Mouse (Mus musculus): ENCODE results near the gene Cntd1. TPM values are rescaled to one million over a fixed set of nuclear protein-coding genes. Genes with fewer than 3 reads are reported as not detected.

Cntd1 gene
- total and polyA plus RNA-seq, 3 experiments, result 0.96 to 2.5 (median 0.98) TPM

- Histone ChIP-seq H3K4me1 (ENCODE audit: control insufficient read depth in 1 of 2, insufficient read depth in 2 of 2) (no peaks in the 10 kb centered on the region), H3K9me3 (replicated peaks; ENCODE audit: low read length) (peaks cover 4% of the 10 kb centered on the region), H3K9ac (ENCODE audit: insufficient read depth, low read depth) (no peak overlapping the region), H3K27ac (ENCODE audit: insufficient read depth, low read depth) (no peak overlapping the region), H3K79me2 (replicated peaks; ENCODE audit: control insufficient read depth, extremely low read depth, insufficient read depth, poor library complexity, severe bottlenecking) (no peaks in the 10 kb centered on the region), H3K27me3 (replicated peaks) (peaks cover 5% of the 10 kb centered on the region), H3K36me3 (replicated peaks in 1 of 2; ENCODE audit: control insufficient read depth in 1 of 2, insufficient read depth in 1 of 2, low read length in 1 of 2) (no peaks in the 10 kb centered on the region), H3K4me3 (replicated peaks in 1 of 3; ENCODE audit: low read depth in 2 of 3, low read length in 2 of 3, poor library complexity in 1 of 3) (no peak overlapping the region), H3K4me2 (ENCODE audit: insufficient read depth, low read depth, poor library complexity, severe bottlenecking) (no peak overlapping the region)
- in situ Hi-C loops (cut with MboI; ENCODE audit: low pct_ligation_motif_present, low pct_unique_long_range_greater_than_20kb, low sequenced_read_pairs) (loop anchor here (10.0 kb wide), 1 partner anchor 223 kb away; the partner anchor contains the start of genes Coasy and Mlx), dilution Hi-C loops (cut with MboI; ENCODE audit: extremely low pct_ligation_motif_present, extremely low pct_unique_long_range_greater_than_20kb, low sequenced_read_pairs) (no loop called here)
- no peak for DNase-seq (ENCODE audit: extremely low read depth)
- TF ChIP-seq MEF2A (IDR thresholded peaks at IDR 0.05; ENCODE audit: borderline replicate concordance, low read depth, low read length) (no peak), MAFK (IDR thresholded peaks at IDR 0.05; ENCODE audit: insufficient replicate concordance, low read length) (no peak), TBP (conservative IDR thresholded peaks at IDR 0.05; ENCODE audit: low read depth, low read length) (no peak), POLR2AphosphoS2 (IDR thresholded peaks at IDR 0.05; ENCODE audit: low read depth, low read length) (no peak), TCF12 (IDR thresholded peaks at IDR 0.05; ENCODE audit: low read depth, low read length) (no peak), ZMIZ1 (IDR thresholded peaks at IDR 0.05; ENCODE audit: low read depth, low read length) (no peak), IRF4 (IDR thresholded peaks at IDR 0.05; ENCODE audit: low read depth, low read length) (no peak), CHD1 (IDR thresholded peaks at IDR 0.05; ENCODE audit: low read depth, low read length) (no peak), JUND (conservative IDR thresholded peaks at IDR 0.05; ENCODE audit: low read depth, low read length) (no peak), ZKSCAN1 (IDR thresholded peaks at IDR 0.05; ENCODE audit: borderline replicate concordance, low read depth, low read length) (no peak), PAX5 (IDR thresholded peaks at IDR 0.05; ENCODE audit: low read length) (no peak), MAZ (IDR thresholded peaks at IDR 0.05; ENCODE audit: low read depth, low read length) (no peak), JUN (IDR thresholded peaks at IDR 0.05; ENCODE audit: insufficient read depth, low read depth, low read length) (no peak), ELF1 (IDR thresholded peaks at IDR 0.05; ENCODE audit: low read depth, low read length) (no peak)
These were observed 28.9 kb downstream of the Cntd1 start for GRCm38 (mm10) chr11:101307744-101308143.

GRCm38 (mm10) chr11:101311083-101311482 lies 32.3 kb downstream of the Cntd1 start:
- H3K4me3 ChIP-seq (replicated peaks in 1 of 3; ENCODE audit: low read depth in 2 of 3, low read length in 2 of 3, poor library complexity in 1 of 3), result no peak overlapping the region
- TF ChIP-seq MEF2A (IDR thresholded peaks at IDR 0.05; ENCODE audit: borderline replicate concordance, low read depth, low read length), result no peak
- TF ChIP-seq RAD21 (IDR thresholded peaks at IDR 0.05; ENCODE audit: low read depth, low read length), result no peak
- TF ChIP-seq MAZ (IDR thresholded peaks at IDR 0.05; ENCODE audit: low read depth, low read length), result no peak
- no peak for TF ChIP-seq EP300 (IDR thresholded peaks at IDR 0.05; ENCODE audit: low read length)
- TF ChIP-seq MYC (IDR thresholded peaks at IDR 0.05; ENCODE audit: low read depth, low read length), result no peak
- TF ChIP-seq CHD2 (IDR thresholded peaks at IDR 0.05; ENCODE audit: low read length), result no peak
- no peak for TF ChIP-seq TCF12 (IDR thresholded peaks at IDR 0.05; ENCODE audit: low read depth, low read length)
- no peak for TF ChIP-seq JUND (conservative IDR thresholded peaks at IDR 0.05; ENCODE audit: low read depth, low read length)
- TF ChIP-seq NRF1 (IDR thresholded peaks at IDR 0.05; ENCODE audit: low read depth, low read length), result no peak
- TF ChIP-seq MXI1 (IDR thresholded peaks at IDR 0.05; ENCODE audit: low read depth, low read length), result no peak
- TF ChIP-seq ELF1 (IDR thresholded peaks at IDR 0.05; ENCODE audit: low read depth, low read length), result no peak
- TF ChIP-seq NELFE (IDR thresholded peaks at IDR 0.05; ENCODE audit: low read depth, low read length), result no peak
- no peak for TF ChIP-seq GABPA (IDR thresholded peaks at IDR 0.05; ENCODE audit: insufficient replicate concordance, low read depth, low read length)
- TF ChIP-seq IRF4 (IDR thresholded peaks at IDR 0.05; ENCODE audit: low read depth, low read length), result no peak
- TF ChIP-seq CTCF (conservative IDR thresholded peaks at IDR 0.05 in 1 of 2, IDR thresholded peaks at IDR 0.05 in 1 of 2; ENCODE audit: low read depth in 2 of 2, low read length in 2 of 2), result no peak
- TF ChIP-seq RCOR1 (conservative IDR thresholded peaks at IDR 0.05; ENCODE audit: low read depth, low read length), result no peak
- no peak for TF ChIP-seq ETS1 (conservative IDR thresholded peaks at IDR 0.05; ENCODE audit: low read depth, low read length)
- TF ChIP-seq SMC3 (IDR thresholded peaks at IDR 0.05; ENCODE audit: low read depth, low read length), result no peak
- H3K4me2 ChIP-seq (ENCODE audit: insufficient read depth, low read depth, poor library complexity, severe bottlenecking), result no peak overlapping the region
- 0 out of 4 replicates have a peak, but pooled peaks cover 0 to 7% of the 10 kb centered on the region in 2 experiments for H3K4me1 ChIP-seq (ENCODE audit: control insufficient read depth in 1 of 2, insufficient read depth in 2 of 2)
- H3K9ac ChIP-seq (ENCODE audit: insufficient read depth, low read depth), result no peak overlapping the region
- in situ Hi-C loops (cut with MboI; ENCODE audit: low pct_ligation_motif_present, low pct_unique_long_range_greater_than_20kb, low sequenced_read_pairs), result no loop called here
- H3K27me3 ChIP-seq (replicated peaks), result peaks cover 5% of the 10 kb centered on the region
- no peaks in the 10 kb centered on the region for H3K36me3 ChIP-seq (replicated peaks in 1 of 2; ENCODE audit: control insufficient read depth in 1 of 2, insufficient read depth in 1 of 2, low read length in 1 of 2)
- no peak for DNase-seq (ENCODE audit: extremely low read depth)
- dilution Hi-C loops (cut with MboI; ENCODE audit: extremely low pct_ligation_motif_present, extremely low pct_unique_long_range_greater_than_20kb, low sequenced_read_pairs), result no loop called here
- H3K27ac ChIP-seq (ENCODE audit: insufficient read depth, low read depth), result no peak overlapping the region
- H3K9me3 ChIP-seq (replicated peaks; ENCODE audit: low read length), result peaks cover 4% of the 10 kb centered on the region
- peaks cover under 1% of the 10 kb centered on the region; the same call in 1 of the 2 replicates for H3K79me2 ChIP-seq (replicated peaks; ENCODE audit: control insufficient read depth, extremely low read depth, insufficient read depth, poor library complexity, severe bottlenecking)
